Mouse (Mus musculus) embryo, embryonic 10 days (tissue): ENCODE data around the gene Cttnbp2nl.

Experiments
- DNase-seq: peaks from one replicate; pipeline ENCODE4 v3.0.0-alpha.2; 2015; ENCODE audit warnings: low spot score

Gene Cttnbp2nl

GRCm38 (mm10) chr3:105058627-105059513, 5.9 kb upstream of the Cttnbp2nl start:
- DNase-seq, result peak; percentile 92

GRCm38 (mm10) chr3:105055666-105056065, 2.7 kb upstream of the Cttnbp2nl start:
- DNase-seq, result no peak

- peak; percentile 33 for DNase-seq
These were observed 2.0 kb upstream of the Cttnbp2nl start for GRCm38 (mm10) chr3:105054952-105055351.

- DNase-seq, result no peak
These were observed 704 bp upstream of the Cttnbp2nl start for GRCm38 (mm10) chr3:105053698-105054001.

- peak; percentile 81 for DNase-seq
These were observed 592 bp downstream of the Cttnbp2nl start for GRCm38 (mm10) chr3:105052171-105052936.

GRCm38 (mm10) chr3:105051103-105051502, 1.8 kb downstream of the Cttnbp2nl start:
- no peak for DNase-seq

GRCm38 (mm10) chr3:105049848-105050247, 3.1 kb downstream of the Cttnbp2nl start:
- no peak for DNase-seq

GRCm38 (mm10) chr3:105047616-105048015, 5.3 kb downstream of the Cttnbp2nl start:
- DNase-seq, result no peak

GRCm38 (mm10) chr3:105046870-105047269, 6.1 kb downstream of the Cttnbp2nl start:
- no peak for DNase-seq

GRCm38 (mm10) chr3:105043746-105044145, 9.2 kb downstream of the Cttnbp2nl start:
- DNase-seq, result no peak

GRCm38 (mm10) chr3:105040983-105041625, 11.8 kb downstream of the Cttnbp2nl start:
- DNase-seq, result no peak

GRCm38 (mm10) chr3:105040002-105040401, 12.9 kb downstream of the Cttnbp2nl start:
- peak; percentile 31 for DNase-seq

GRCm38 (mm10) chr3:105037240-105037770, 15.6 kb downstream of the Cttnbp2nl start:
- DNase-seq, result no peak

GRCm38 (mm10) chr3:105036281-105036847, 16.6 kb downstream of the Cttnbp2nl start:
- no peak for DNase-seq

GRCm38 (mm10) chr3:105023371-105024005, 29.5 kb downstream of the Cttnbp2nl start:
- no peak for DNase-seq

GRCm38 (mm10) chr3:105019826-105020692, 32.9 kb downstream of the Cttnbp2nl start:
- DNase-seq, result no peak

GRCm38 (mm10) chr3:105018783-105019105, 34.2 kb downstream of the Cttnbp2nl start:
- DNase-seq, result no peak

- no peak for DNase-seq
These were observed 34.7 kb downstream of the Cttnbp2nl start for GRCm38 (mm10) chr3:105018085-105018782.

- DNase-seq, result no peak
These were observed 35.6 kb downstream of the Cttnbp2nl start for GRCm38 (mm10) chr3:105017314-105017713.

- no peak for DNase-seq
These were observed 36.7 kb downstream of the Cttnbp2nl start for GRCm38 (mm10) chr3:105016204-105016603.
